Mouse (Mus musculus) brain, embryonic 14.5 days (tissue): Measurements from ENCODE around the gene Cxcr5.

Experiments used
- CTCF ChIP-seq: fragments of 200-500 bp; IDR thresholded peaks from 2 replicates; pipeline ENCODE4 v1.5.1; 2012; ENCODE audit warnings: inconsistent platforms, mild to moderate bottlenecking, moderate library complexity, borderline replicate concordance; ENCODE audit not compliant: insufficient read depth, insufficient read length; ENCODE audit errors: extremely low read depth
- POLR2A ChIP-seq: fragments of 200-500 bp; IDR thresholded peaks from 2 replicates; pipeline ENCODE4 v1.6.1; 2012; ENCODE audit warnings: mild to moderate bottlenecking, inconsistent platforms, borderline replicate concordance; ENCODE audit not compliant: poor library complexity, insufficient read depth, insufficient read length, severe bottlenecking; ENCODE audit errors: extremely low read depth

GRCm38 (mm10) chr9:44478959-44479605, 82.6 kb downstream of the Cxcr5 start:
- TF ChIP-seq CTCF: peak; percentile 6; the same call in 1 of the 2 replicates
- TF ChIP-seq POLR2A: no peak
